Mouse (Mus musculus) 3T3-L1 (cell line): Measurements from ENCODE around the gene Anapc16.
"Not testable (repeated sequence)": the region's sequence is repeated elsewhere in the genome, so short reads cannot be mapped to it uniquely, and the experiment has no call there.

ENCODE experiments used
- DNase-seq: peaks from one replicate; pipeline ENCODE4 v3.0.0-alpha.2; 2015; ENCODE audit warnings: low read depth, low spot score

Gene Anapc16

DNA sequence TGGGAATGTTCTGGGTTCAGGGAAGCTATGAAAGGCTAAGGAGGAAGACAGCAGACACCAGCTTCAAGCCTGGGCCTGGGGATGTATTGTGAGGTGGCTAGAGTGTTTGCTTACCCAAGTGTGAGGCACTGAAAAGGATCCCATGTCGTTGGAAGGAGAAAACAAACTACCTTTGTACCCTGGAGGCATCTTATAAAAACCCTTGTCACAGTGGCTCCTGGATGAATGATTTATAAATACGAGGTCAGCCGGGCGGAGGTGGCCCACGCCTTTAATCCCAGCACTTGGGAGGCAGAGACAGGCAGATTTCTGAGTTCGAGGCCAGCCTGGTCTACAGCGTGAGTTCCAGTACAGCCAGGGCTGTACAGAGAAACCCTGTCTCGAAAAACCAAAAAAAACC is 1.3 kb downstream of the Anapc16 start:
- DNase-seq, result not testable (repeated sequence)

DNA sequence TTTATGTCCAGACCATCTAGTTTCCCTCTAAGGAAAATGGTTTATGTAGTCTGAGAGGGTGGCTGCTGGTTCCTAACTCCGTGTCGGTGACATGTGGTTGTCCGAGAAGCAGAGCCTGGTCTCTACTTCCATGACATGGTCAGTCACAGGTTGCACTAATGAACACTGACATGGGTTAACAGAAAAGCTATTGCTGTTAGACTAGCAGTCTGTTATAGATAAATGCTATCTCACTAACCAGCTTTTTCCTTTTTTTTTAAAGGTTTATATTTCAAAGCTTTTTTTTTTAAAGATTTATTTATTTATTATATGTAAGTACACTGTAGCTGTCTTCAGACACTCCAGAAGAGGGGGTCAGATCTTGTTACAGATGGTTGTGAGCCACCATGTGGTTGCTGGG is 3.9 kb downstream of the Anapc16 start:
- DNase-seq, result no peak

DNA sequence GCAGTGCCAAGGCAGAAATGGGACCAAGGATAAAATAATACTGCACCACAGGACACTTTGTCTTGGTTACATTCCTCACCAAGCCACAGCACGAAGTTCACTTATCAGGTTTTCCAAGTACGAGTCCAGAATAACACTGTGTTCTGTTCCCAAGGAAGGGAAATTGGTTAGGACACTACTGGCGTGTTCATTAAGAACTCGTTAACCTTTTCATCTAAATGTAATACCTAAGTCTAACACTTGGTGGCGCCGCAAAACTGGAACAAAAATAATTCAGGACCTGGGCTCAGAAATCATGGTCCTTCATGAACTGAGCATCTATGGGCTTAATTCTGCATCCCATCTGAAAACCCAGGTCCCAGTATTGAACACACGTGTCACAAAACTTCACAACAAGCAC is 5.3 kb downstream of the Anapc16 start:
- DNase-seq, result peak; percentile 84

DNA sequence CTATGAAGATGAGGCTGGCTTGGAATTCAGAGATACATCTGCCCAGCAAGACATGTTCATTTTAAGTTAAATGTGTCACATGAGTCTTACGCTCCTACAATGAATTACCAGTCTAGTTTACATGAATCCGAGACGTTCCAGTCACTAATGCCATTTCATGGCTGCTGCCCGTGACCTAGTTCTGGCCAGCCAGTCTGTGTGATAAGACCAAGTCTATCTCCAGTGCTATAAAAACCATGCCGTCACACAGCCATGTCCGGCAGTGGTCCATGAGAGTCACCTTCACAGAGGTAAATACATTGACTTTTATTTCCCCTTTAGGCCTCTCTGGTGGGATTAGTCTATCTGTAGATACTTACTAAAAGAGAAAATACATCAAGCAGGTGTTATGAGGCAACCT is 7.0 kb downstream of the Anapc16 start:
- no peak for DNase-seq

GRCm38 (mm10) chr10:59993813-59994212 is 9.1 kb downstream of the Anapc16 start:
- not testable (repeated sequence) for DNase-seq

DNA sequence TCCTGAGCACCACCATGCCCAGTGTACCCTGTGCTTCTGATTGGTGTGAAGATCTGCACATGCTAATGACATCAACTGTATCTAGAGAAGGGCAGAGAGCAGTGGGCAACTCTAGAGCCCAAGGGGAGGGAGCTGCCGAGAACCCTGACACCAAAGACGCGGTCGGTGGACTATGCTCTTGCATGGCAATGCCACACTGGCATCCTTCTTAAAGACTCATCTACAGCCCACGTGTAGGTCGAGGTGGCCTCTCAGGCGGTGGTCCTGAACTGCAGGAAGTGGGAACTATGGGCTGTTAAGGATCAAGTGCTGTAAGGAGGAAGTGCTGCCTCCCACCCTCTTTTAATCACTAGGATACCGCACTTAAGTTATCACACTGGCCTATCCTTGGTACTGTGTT is 10.9 kb downstream of the Anapc16 start:
- DNase-seq, result no peak

- no peak for DNase-seq
These were observed 11.6 kb downstream of the Anapc16 start for GRCm38 (mm10) chr10:59991262-59991880.

- DNase-seq, result no peak
These were observed 12.5 kb downstream of the Anapc16 start for GRCm38 (mm10) chr10:59990393-59990792.

- DNase-seq, result no peak
These were observed 14.9 kb downstream of the Anapc16 start for GRCm38 (mm10) chr10:59988036-59988435.

DNA sequence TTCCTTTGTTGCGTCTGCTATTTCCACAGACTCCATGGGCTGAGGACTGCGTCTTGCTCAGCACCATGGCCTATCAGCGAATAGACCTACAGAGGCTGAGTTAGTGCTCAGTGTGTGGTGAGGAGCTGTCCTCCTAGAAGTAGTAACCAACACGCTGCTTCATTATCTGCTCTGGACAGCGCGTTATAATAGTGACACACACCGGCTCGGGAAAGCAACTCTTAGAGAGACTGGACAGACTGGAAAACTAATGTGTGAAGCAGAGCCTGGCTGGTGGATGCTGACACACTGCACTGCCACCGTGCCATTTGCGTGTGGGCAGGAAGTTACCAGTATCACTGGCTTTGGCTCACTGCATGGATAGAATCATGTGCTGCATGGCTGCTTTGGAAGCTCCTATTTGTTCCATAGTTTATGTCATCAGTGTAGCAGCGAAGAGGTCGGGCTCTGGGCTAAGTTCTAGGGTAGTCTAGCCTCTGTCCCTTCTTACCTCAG is 20.5 kb downstream of the Anapc16 start:
- DNase-seq, result no peak

GRCm38 (mm10) chr10:59981792-59982191 is 21.1 kb downstream of the Anapc16 start:
- DNase-seq, result no peak

GRCm38 (mm10) chr10:59981336-59981735 is 21.6 kb downstream of the Anapc16 start:
- no peak for DNase-seq

DNA sequence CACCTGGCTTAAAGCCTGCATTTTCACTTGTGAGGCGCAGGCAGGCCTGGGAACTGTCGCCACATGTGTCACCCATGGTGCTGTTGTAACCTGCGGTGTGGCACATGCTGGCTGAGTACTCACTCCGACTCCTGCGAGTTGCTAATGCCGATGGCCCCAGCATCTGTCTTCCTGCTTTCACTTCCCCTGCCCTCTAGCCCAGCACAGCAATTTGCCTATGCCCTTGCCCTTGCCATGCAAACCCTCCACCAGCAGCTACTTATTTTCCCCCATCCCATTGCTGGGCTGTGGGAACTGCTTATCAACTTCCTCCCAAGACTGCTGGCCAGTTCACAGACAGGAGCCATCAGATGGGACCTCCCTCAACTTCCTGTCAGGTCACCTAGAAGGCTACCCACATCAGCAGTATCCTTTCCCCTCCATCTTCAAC is 22.1 kb downstream of the Anapc16 start:
- DNase-seq, result no peak

- DNase-seq, result peak; percentile 78
These were observed 23.8 kb downstream of the Anapc16 start for GRCm38 (mm10) chr10:59978873-59979743.

DNA sequence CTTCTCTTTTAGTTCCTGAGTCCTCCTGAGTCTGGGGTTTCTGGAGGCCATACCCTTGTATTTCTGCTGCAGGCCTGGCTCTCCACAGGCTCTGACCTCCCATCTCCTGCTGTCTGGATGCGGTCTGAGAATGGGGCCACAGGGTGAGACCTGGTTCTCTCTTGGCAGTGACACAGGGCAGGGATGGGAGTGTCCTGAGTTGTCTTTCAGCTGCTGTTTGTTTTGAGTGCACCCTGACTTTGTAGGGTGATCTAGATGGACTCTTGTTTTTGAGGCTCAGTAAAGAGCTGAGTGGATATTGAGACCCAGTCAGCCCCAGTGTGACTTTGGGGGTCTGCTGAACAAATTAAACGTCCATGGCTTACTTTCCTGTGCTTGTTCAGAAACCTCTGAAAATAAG is 24.5 kb downstream of the Anapc16 start:
- peak; percentile 19 for DNase-seq

DNA sequence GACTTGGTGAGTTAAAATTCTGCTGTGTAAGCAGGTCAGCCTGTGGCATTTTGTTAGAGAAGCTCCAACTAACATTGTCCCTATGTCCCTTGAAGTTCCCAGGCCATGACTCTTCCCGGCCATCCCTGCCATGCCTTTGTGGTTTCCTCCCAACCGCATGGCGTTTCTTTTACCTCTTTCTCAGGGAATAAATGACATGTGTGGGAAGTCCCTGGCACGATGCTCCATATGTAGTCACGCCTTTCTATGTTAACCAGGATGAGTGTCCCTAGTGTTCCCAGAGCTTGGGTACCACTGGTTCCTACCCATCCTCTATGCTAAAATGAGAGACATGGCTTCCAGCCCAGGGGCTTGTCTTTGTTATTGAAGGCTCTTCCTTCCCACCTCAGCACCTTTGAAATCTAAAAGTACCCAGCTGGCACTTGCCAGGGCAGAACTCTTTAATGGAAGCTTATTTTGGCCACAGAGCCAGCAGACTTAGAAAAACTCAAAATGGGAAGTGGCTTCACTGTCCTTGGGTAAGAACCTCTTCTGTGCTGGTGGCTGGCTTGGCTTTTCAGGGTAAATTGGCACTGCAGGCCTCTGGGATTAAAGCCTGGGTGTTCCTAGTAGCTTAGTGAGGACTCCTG is 25.1 kb downstream of the Anapc16 start:
- peak; percentile 51 for DNase-seq

DNA sequence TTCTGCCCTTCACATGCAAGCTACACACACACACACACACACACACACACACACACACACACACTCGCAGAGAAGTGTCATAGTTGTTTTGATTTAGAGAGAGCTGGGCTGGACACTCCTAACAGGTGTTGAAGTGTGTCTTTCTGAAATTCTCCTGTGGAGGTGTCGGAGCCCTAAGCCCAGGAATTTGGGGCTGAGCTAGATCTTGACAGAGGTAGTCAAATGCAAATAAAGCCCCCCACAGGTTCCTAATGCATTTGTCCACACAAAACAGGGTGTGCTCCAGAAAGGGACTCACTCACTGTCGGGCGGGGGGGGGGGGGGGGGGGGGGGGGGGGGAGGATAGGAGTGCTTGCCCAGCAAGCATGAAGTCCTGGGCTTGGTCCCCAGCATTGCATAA is 25.8 kb downstream of the Anapc16 start:
- no peak for DNase-seq

GRCm38 (mm10) chr10:59974786-59975185 is 28.1 kb downstream of the Anapc16 start:
- no peak for DNase-seq

GRCm38 (mm10) chr10:59974191-59974664 is 28.7 kb downstream of the Anapc16 start:
- DNase-seq, result no peak

GRCm38 (mm10) chr10:59973400-59973799 is 29.5 kb downstream of the Anapc16 start:
- no peak for DNase-seq

DNA sequence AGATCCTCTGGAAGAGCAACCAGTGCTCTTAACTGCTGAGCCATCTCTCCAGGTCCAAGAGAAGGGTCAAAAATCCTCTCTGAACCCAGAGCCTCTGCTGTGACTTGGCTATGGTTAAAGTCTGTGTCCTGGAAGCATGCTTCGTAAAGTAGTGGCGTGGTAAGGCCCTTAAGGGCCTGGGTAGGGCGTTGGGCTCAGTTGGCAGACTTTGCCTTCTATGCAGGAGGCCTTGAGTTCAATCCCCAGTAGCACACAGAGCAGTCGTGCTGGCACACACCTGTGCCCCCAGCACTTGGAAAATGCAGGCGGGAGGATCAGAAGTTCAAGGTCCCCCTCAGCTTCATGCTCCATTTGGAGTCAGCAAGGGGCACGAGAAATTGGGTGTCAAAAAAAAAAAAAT is 29.9 kb downstream of the Anapc16 start:
- no peak for DNase-seq

GRCm38 (mm10) chr10:59972534-59972933 is 30.4 kb downstream of the Anapc16 start:
- no peak for DNase-seq
